Mouse (Mus musculus): Measurements from ENCODE around the gene Slc5a4a. TPM values are rescaled to one million over a fixed set of nuclear protein-coding genes. Genes with fewer than 3 reads are reported as not detected.

Gene Slc5a4a
- polyA plus RNA-seq, 1 experiment from 2014 or later, result not detected

- Histone ChIP-seq H3K27ac (ENCODE audit: low read length) (no peak overlapping the region), H3K36me3 (ENCODE audit: control insufficient read depth, insufficient read depth) (no peaks in the 10 kb centered on the region), H3K27me3 (ENCODE audit: control insufficient read depth, insufficient read depth, low read depth, low read length) (no peaks in the 10 kb centered on the region), H3K9ac (ENCODE audit: low read depth, low read length) (no peak overlapping the region), H3K4me3 (ENCODE audit: low read depth, low read length) (no peak overlapping the region), H3K4me2 (ENCODE audit: low read depth, low read length) (no peak overlapping the region), H3K9me3 (replicated peaks; ENCODE audit: control insufficient read depth, low read length) (no peaks in the 10 kb centered on the region), H3K4me1 (ENCODE audit: control insufficient read depth, low read depth, low read length) (no peaks in the 10 kb centered on the region)
- 63% methylated on average over 7 of the region's 7 CpGs for WGBS (ENCODE audit: insufficient replicate concordance)
- ATAC-seq (ENCODE audit: low read depth), result no peak
Measured at GRCm38 (mm10) chr10:76155911-76156310, 8.7 kb downstream of the Slc5a4a start.

- H3K9ac ChIP-seq (ENCODE audit: low read depth, low read length), result no peak overlapping the region
- no peaks in the 10 kb centered on the region for H3K9me3 ChIP-seq (replicated peaks; ENCODE audit: control insufficient read depth, low read length)
- H3K4me3 ChIP-seq (ENCODE audit: low read depth, low read length), result no peak overlapping the region
- no peaks in the 10 kb centered on the region for H3K36me3 ChIP-seq (ENCODE audit: control insufficient read depth, insufficient read depth)
- no peak overlapping the region for H3K4me2 ChIP-seq (ENCODE audit: low read depth, low read length)
- H3K27me3 ChIP-seq (ENCODE audit: control insufficient read depth, insufficient read depth, low read depth, low read length), result no peaks in the 10 kb centered on the region
- WGBS (ENCODE audit: insufficient replicate concordance), result 55% methylated on average over 5 of the region's 5 CpGs
- no peaks in the 10 kb centered on the region for H3K4me1 ChIP-seq (ENCODE audit: control insufficient read depth, low read depth, low read length)
- no peak overlapping the region for H3K27ac ChIP-seq (ENCODE audit: low read length)
- ATAC-seq (ENCODE audit: low read depth), result no peak
Measured at GRCm38 (mm10) chr10:76157528-76157927, 10.3 kb downstream of the Slc5a4a start.

- 44% methylated on average over 1 of the region's 1 CpGs for WGBS (ENCODE audit: insufficient replicate concordance)
- Histone ChIP-seq H3K9ac (ENCODE audit: low read depth, low read length) (no peak overlapping the region), H3K4me2 (ENCODE audit: low read depth, low read length) (no peak overlapping the region), H3K36me3 (ENCODE audit: control insufficient read depth, insufficient read depth) (no peaks in the 10 kb centered on the region), H3K4me1 (ENCODE audit: control insufficient read depth, low read depth, low read length) (no peaks in the 10 kb centered on the region), H3K27ac (ENCODE audit: low read length) (no peak overlapping the region), H3K27me3 (ENCODE audit: control insufficient read depth, insufficient read depth, low read depth, low read length) (no peaks in the 10 kb centered on the region), H3K9me3 (replicated peaks; ENCODE audit: control insufficient read depth, low read length) (no peaks in the 10 kb centered on the region), H3K4me3 (ENCODE audit: low read depth, low read length) (no peak overlapping the region)
- no peak for ATAC-seq (ENCODE audit: low read depth)
Measured at GRCm38 (mm10) chr10:76158009-76158408, 10.8 kb downstream of the Slc5a4a start.

GRCm38 (mm10) chr10:76174899-76175298 lies 27.6 kb downstream of the Slc5a4a start:
- no peak overlapping the region for H3K4me3 ChIP-seq (ENCODE audit: low read depth, low read length)
- no peaks in the 10 kb centered on the region for H3K36me3 ChIP-seq (ENCODE audit: control insufficient read depth, insufficient read depth)
- no peak overlapping the region for H3K4me2 ChIP-seq (ENCODE audit: low read depth, low read length)
- no peaks in the 10 kb centered on the region for H3K4me1 ChIP-seq (ENCODE audit: control insufficient read depth, low read depth, low read length)
- no peak overlapping the region for H3K27ac ChIP-seq (ENCODE audit: low read length)
- 41% methylated on average over 2 of the region's 2 CpGs for WGBS (ENCODE audit: insufficient replicate concordance)
- no peaks in the 10 kb centered on the region for H3K9me3 ChIP-seq (replicated peaks; ENCODE audit: control insufficient read depth, low read length)
- ATAC-seq (ENCODE audit: low read depth), result no peak
- H3K27me3 ChIP-seq (ENCODE audit: control insufficient read depth, insufficient read depth, low read depth, low read length), result no peaks in the 10 kb centered on the region
- H3K9ac ChIP-seq (ENCODE audit: low read depth, low read length), result no peak overlapping the region

GRCm38 (mm10) chr10:76185216-76185615 lies 38.0 kb downstream of the Slc5a4a start:
- Histone ChIP-seq H3K4me3 (ENCODE audit: low read depth, low read length) (no peak overlapping the region), H3K9ac (ENCODE audit: low read depth, low read length) (no peak overlapping the region), H3K27ac (ENCODE audit: low read length) (no peak overlapping the region), H3K4me2 (ENCODE audit: low read depth, low read length) (no peak overlapping the region), H3K36me3 (ENCODE audit: control insufficient read depth, insufficient read depth) (no peaks in the 10 kb centered on the region), H3K27me3 (ENCODE audit: control insufficient read depth, insufficient read depth, low read depth, low read length) (no peaks in the 10 kb centered on the region), H3K9me3 (replicated peaks; ENCODE audit: control insufficient read depth, low read length) (no peaks in the 10 kb centered on the region), H3K4me1 (ENCODE audit: control insufficient read depth, low read depth, low read length) (no peaks in the 10 kb centered on the region)
- no peak for ATAC-seq (ENCODE audit: low read depth)
- 60% methylated on average over 4 of the region's 4 CpGs for WGBS (ENCODE audit: insufficient replicate concordance)

GRCm38 (mm10) chr10:76188010-76188409 lies 40.8 kb downstream of the Slc5a4a start:
- no peak overlapping the region for H3K4me3 ChIP-seq (ENCODE audit: low read depth, low read length)
- H3K4me2 ChIP-seq (ENCODE audit: low read depth, low read length), result no peak overlapping the region
- 44% methylated on average over 1 of the region's 1 CpGs for WGBS (ENCODE audit: insufficient replicate concordance)
- H3K9me3 ChIP-seq (replicated peaks; ENCODE audit: control insufficient read depth, low read length), result no peaks in the 10 kb centered on the region
- no peak for ATAC-seq (ENCODE audit: low read depth)
- H3K36me3 ChIP-seq (ENCODE audit: control insufficient read depth, insufficient read depth), result no peaks in the 10 kb centered on the region
- no peak overlapping the region for H3K9ac ChIP-seq (ENCODE audit: low read depth, low read length)
- H3K27me3 ChIP-seq (ENCODE audit: control insufficient read depth, insufficient read depth, low read depth, low read length), result no peaks in the 10 kb centered on the region
- H3K4me1 ChIP-seq (ENCODE audit: control insufficient read depth, low read depth, low read length), result no peaks in the 10 kb centered on the region
- no peak overlapping the region for H3K27ac ChIP-seq (ENCODE audit: low read length)

- H3K9ac ChIP-seq (ENCODE audit: low read depth, low read length), result no peak overlapping the region
- H3K4me3 ChIP-seq (ENCODE audit: low read depth, low read length), result no peak overlapping the region
- no peaks in the 10 kb centered on the region for H3K27me3 ChIP-seq (ENCODE audit: control insufficient read depth, insufficient read depth, low read depth, low read length)
- ATAC-seq (ENCODE audit: low read depth), result no peak
- no peaks in the 10 kb centered on the region for H3K36me3 ChIP-seq (ENCODE audit: control insufficient read depth, insufficient read depth)
- 64% methylated on average over 3 of the region's 3 CpGs for WGBS (ENCODE audit: insufficient replicate concordance)
- H3K4me1 ChIP-seq (ENCODE audit: control insufficient read depth, low read depth, low read length), result no peaks in the 10 kb centered on the region
- no peaks in the 10 kb centered on the region for H3K9me3 ChIP-seq (replicated peaks; ENCODE audit: control insufficient read depth, low read length)
- H3K27ac ChIP-seq (ENCODE audit: low read length), result no peak overlapping the region
- no peak overlapping the region for H3K4me2 ChIP-seq (ENCODE audit: low read depth, low read length)
Measured at GRCm38 (mm10) chr10:76201416-76201815, 54.2 kb downstream of the Slc5a4a start.

- H3K4me2 ChIP-seq (ENCODE audit: low read depth, low read length), result no peak overlapping the region
- no peaks in the 10 kb centered on the region for H3K27me3 ChIP-seq (ENCODE audit: control insufficient read depth, insufficient read depth, low read depth, low read length)
- H3K4me1 ChIP-seq (ENCODE audit: control insufficient read depth, low read depth, low read length), result no peaks in the 10 kb centered on the region
- no peaks in the 10 kb centered on the region for H3K36me3 ChIP-seq (ENCODE audit: control insufficient read depth, insufficient read depth)
- no peak overlapping the region for H3K27ac ChIP-seq (ENCODE audit: low read length)
- ATAC-seq (ENCODE audit: low read depth), result no peak
- WGBS (ENCODE audit: insufficient replicate concordance), result 14% methylated on average over 7 of the region's 7 CpGs
- H3K9ac ChIP-seq (ENCODE audit: low read depth, low read length), result no peak overlapping the region
- H3K4me3 ChIP-seq (ENCODE audit: low read depth, low read length), result no peak overlapping the region
- no peaks in the 10 kb centered on the region for H3K9me3 ChIP-seq (replicated peaks; ENCODE audit: control insufficient read depth, low read length)
Measured at GRCm38 (mm10) chr10:76201978-76202377, 54.7 kb downstream of the Slc5a4a start.

- peak overlapping the region; percentile 25; the same call in 1 of the 2 replicates for H3K9ac ChIP-seq (ENCODE audit: low read depth, low read length)
- H3K4me3 ChIP-seq (ENCODE audit: low read depth, low read length), result no peak overlapping the region; the same call in 1 of the 2 replicates
- H3K27me3 ChIP-seq (ENCODE audit: control insufficient read depth, insufficient read depth, low read depth, low read length), result no peaks in the 10 kb centered on the region
- H3K9me3 ChIP-seq (replicated peaks; ENCODE audit: control insufficient read depth, low read length), result no peaks in the 10 kb centered on the region
- no peaks in the 10 kb centered on the region for H3K36me3 ChIP-seq (ENCODE audit: control insufficient read depth, insufficient read depth)
- no peak overlapping the region for H3K27ac ChIP-seq (ENCODE audit: low read length)
- peak overlapping the region; percentile 43 for H3K4me2 ChIP-seq (ENCODE audit: low read depth, low read length)
- 12% methylated on average over 17 of the region's 18 CpGs for WGBS (ENCODE audit: insufficient replicate concordance)
- no peak for ATAC-seq (ENCODE audit: low read depth)
- no peaks in the 10 kb centered on the region for H3K4me1 ChIP-seq (ENCODE audit: control insufficient read depth, low read depth, low read length)
Measured at GRCm38 (mm10) chr10:76203798-76204283, 56.6 kb downstream of the Slc5a4a start.
